Mouse (Mus musculus): ENCODE measurements around the gene Amigo1. TPM values are rescaled to one million over a fixed set of nuclear protein-coding genes. Genes with fewer than 3 reads are reported as not detected.

The Amigo1 gene
- polyA plus RNA-seq (2015; fragmentation: Nextera tagmentation; extraction: Ambion mirVana) = 2.5 and 3.5 TPM in 2 replicates

DNA sequence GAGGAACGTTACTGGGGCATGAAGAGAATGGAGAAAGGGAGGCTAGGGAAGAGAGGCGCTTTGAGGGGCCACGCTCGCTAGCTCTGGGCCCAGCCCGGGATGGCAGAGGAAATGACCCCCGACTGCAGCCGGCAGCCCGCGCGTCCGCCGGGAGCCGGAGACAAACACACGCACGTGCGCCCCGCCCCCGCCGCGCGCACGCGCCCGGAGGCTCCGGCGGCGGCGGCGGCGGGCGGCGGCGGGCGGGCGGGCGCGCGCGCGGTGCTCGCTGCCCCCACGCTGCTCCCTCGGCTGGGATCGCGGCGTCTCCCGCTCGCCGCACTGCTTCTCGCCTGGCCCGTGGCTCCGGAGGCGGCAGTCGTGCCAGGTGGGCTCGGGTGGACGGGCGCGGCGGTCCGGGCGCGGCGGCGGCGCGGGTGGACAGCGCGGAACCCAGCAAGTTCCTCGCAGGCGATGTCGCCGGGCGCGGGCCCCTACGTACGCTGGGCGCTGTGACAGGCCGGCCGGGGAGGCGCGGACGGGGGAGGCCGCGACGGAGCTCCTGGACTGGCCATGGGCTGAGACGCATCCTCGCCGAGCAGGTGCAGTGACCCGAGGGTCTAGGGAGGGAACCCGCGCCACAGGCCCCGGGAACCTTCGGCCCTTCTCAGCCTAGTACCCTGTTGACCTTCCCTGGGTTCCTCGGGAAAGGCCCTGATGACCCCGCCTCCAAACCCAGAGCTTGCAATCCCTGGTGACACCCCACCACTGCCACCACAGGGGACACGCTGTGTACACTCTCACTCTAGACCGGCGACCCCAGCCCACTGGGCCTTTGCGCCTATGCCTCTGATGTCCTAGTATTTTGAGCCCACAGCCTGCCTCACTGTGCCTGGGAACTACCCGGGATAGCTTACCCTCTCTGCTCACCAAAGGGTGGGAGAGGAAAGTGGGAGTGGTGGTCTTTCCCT is at the start of gene Amigo1:
Gene Amigo1 (plus strand): TSS at position 238 of the 950 bp plus-strand sequence.
- Histone ChIP-seq H3K4me2 (ENCODE audit: low read depth, low read length) (peak within 1 kb of the TSS; percentile 83), H3K9ac (ENCODE audit: low read length) (peak within 1 kb of the TSS; percentile 73), H3K9me3 (replicated peaks; ENCODE audit: control insufficient read depth, low read length) (no peaks in the 10 kb centered on the region), H3K27me3 (ENCODE audit: control insufficient read depth, insufficient read depth, low read length) (no peaks in the 10 kb centered on the region; the same call in 1 of the 2 replicates), H3K4me1 (ENCODE audit: control insufficient read depth, insufficient read depth, low read length) (0 out of 2 replicates have a peak, but pooled peaks cover 6% of the 10 kb centered on the region), H3K36me3 (ENCODE audit: control insufficient read depth, insufficient read depth) (no peaks in the 10 kb centered on the region), H3K4me3 (ENCODE audit: low read length) (peak within 1 kb of the TSS; percentile 62), H3K27ac (ENCODE audit: low read length) (no peak within 1 kb of the TSS)
- peak; percentile 74 for ATAC-seq (replicated peaks; ENCODE audit: extremely low read depth, insufficient read depth, low FRiP score)
- WGBS = 2% methylated on average over 87 of the region's 100 CpGs

- peaks cover 3% of the 10 kb centered on the region; the same call in 1 of the 2 replicates for H3K36me3 ChIP-seq (ENCODE audit: control insufficient read depth, insufficient read depth)
- no peak overlapping the region for H3K27ac ChIP-seq (ENCODE audit: low read length)
Observed at GRCm38 (mm10) chr3:108139113-108139512, 47.0 kb upstream of the Amigo1 start.

GRCm38 (mm10) chr3:108140786-108141185 is 45.3 kb upstream of the Amigo1 start:
- Histone ChIP-seq H3K4me2 (ENCODE audit: low read depth, low read length) (no peak overlapping the region), H3K9ac (ENCODE audit: low read length) (no peak overlapping the region), H3K4me3 (ENCODE audit: low read length) (no peak overlapping the region), H3K27ac (ENCODE audit: low read length) (no peak overlapping the region), H3K27me3 (ENCODE audit: control insufficient read depth, insufficient read depth, low read length) (no peaks in the 10 kb centered on the region), H3K36me3 (ENCODE audit: control insufficient read depth, insufficient read depth) (peaks cover 3% of the 10 kb centered on the region; the same call in 1 of the 2 replicates), H3K9me3 (replicated peaks; ENCODE audit: control insufficient read depth, low read length) (no peaks in the 10 kb centered on the region), H3K4me1 (ENCODE audit: control insufficient read depth, insufficient read depth, low read length) (peaks cover 18% of the 10 kb centered on the region)
- no peak for ATAC-seq (replicated peaks; ENCODE audit: extremely low read depth, insufficient read depth, low FRiP score)
- WGBS = 75% methylated on average over 4 of the region's 4 CpGs

More at GRCm38 (mm10) chr3:108139113-108139512, 47.0 kb upstream of the Amigo1 start:
- Histone ChIP-seq H3K4me2 (ENCODE audit: low read depth, low read length) (no peak overlapping the region), H3K4me1 (ENCODE audit: control insufficient read depth, insufficient read depth, low read length) (peaks cover 13% of the 10 kb centered on the region), H3K9me3 (replicated peaks; ENCODE audit: control insufficient read depth, low read length) (no peaks in the 10 kb centered on the region), H3K27me3 (ENCODE audit: control insufficient read depth, insufficient read depth, low read length) (no peaks in the 10 kb centered on the region), H3K4me3 (ENCODE audit: low read length) (no peak overlapping the region), H3K9ac (ENCODE audit: low read length) (no peak overlapping the region)
- ATAC-seq (replicated peaks; ENCODE audit: extremely low read depth, insufficient read depth, low FRiP score) = no peak
- 80% methylated on average over 1 of the region's 1 CpGs for WGBS

DNA sequence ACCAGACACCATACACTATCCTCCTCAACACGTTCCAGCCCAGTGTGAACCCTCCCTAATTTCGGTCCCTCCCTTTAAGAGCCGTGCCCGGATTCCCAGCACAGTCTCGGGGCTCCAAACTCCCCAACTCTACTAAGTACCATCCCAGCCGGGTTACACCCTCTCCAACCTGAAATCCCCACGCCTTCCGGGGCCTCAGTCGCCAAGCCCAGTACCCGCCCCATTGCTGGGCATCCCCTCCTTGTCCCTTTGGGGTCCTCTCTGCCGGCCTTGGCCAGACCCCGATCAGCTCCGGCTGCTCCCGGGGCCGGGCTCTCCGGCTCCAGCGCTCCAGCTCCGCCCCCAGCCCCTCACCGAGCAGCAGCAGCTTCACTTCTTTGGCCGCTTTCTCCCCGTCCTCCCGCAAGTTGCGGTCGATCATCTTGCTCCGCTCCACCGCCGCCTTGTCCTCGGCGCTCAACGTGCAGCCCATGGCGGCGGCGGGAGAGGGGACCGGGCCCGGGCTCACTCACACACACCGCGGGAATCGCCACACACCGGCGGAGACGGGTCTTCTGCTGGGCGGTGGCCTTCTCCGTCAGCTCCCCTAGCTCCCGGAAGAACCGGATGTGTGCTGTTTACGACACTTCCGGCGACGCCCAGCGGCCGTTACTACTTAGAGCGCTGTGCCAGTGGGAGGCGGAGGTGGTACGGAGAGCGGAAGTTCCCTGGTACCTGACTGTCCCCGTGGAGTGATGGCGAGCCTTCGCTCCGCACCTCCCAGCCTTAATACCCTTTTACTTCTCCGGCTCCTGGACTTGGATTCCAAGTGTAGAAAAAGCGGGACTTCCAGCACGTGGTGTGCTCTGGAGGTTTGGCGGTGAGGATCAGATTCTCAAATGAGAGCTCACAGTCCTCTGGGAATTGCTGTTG is 40.3 kb upstream of the Amigo1 start, which contains the start of gene Gnai3:
Gene Gnai3 (minus strand): TSS at position 613 of the 912 bp plus-strand sequence.
- H3K9ac ChIP-seq (ENCODE audit: low read length) = peak within 1 kb of the TSS; percentile 82
- peak within 1 kb of the TSS; percentile 78 for H3K4me3 ChIP-seq (ENCODE audit: low read length)
- peak; percentile 92 for ATAC-seq (replicated peaks; ENCODE audit: extremely low read depth, insufficient read depth, low FRiP score)
- no peaks in the 10 kb centered on the region for H3K9me3 ChIP-seq (replicated peaks; ENCODE audit: control insufficient read depth, low read length)
- H3K4me1 ChIP-seq (ENCODE audit: control insufficient read depth, insufficient read depth, low read length) = peaks cover 25% of the 10 kb centered on the region
- under 1% methylated on average over 63 of the region's 63 CpGs for WGBS
- H3K27me3 ChIP-seq (ENCODE audit: control insufficient read depth, insufficient read depth, low read length) = no peaks in the 10 kb centered on the region
- peak within 1 kb of the TSS; percentile 95 for H3K27ac ChIP-seq (ENCODE audit: low read length)
- H3K36me3 ChIP-seq (ENCODE audit: control insufficient read depth, insufficient read depth) = no peaks in the 10 kb centered on the region
- H3K4me2 ChIP-seq (ENCODE audit: low read depth, low read length) = peak within 1 kb of the TSS; percentile 79

GRCm38 (mm10) chr3:108146671-108147070 is 39.5 kb upstream of the Amigo1 start:
- Histone ChIP-seq H3K27me3 (ENCODE audit: control insufficient read depth, insufficient read depth, low read length) (no peaks in the 10 kb centered on the region), H3K9ac (ENCODE audit: low read length) (peak overlapping the region; percentile 82), H3K4me3 (ENCODE audit: low read length) (peak overlapping the region; percentile 78), H3K9me3 (replicated peaks; ENCODE audit: control insufficient read depth, low read length) (no peaks in the 10 kb centered on the region), H3K27ac (ENCODE audit: low read length) (peak overlapping the region; percentile 95; the same call in 1 of the 2 replicates), H3K4me1 (ENCODE audit: control insufficient read depth, insufficient read depth, low read length) (peaks cover 25% of the 10 kb centered on the region), H3K36me3 (ENCODE audit: control insufficient read depth, insufficient read depth) (no peaks in the 10 kb centered on the region), H3K4me2 (ENCODE audit: low read depth, low read length) (peak overlapping the region; percentile 79)
- ATAC-seq (replicated peaks; ENCODE audit: extremely low read depth, insufficient read depth, low FRiP score) = no peak
- 50% methylated on average over 5 of the region's 5 CpGs for WGBS

DNA sequence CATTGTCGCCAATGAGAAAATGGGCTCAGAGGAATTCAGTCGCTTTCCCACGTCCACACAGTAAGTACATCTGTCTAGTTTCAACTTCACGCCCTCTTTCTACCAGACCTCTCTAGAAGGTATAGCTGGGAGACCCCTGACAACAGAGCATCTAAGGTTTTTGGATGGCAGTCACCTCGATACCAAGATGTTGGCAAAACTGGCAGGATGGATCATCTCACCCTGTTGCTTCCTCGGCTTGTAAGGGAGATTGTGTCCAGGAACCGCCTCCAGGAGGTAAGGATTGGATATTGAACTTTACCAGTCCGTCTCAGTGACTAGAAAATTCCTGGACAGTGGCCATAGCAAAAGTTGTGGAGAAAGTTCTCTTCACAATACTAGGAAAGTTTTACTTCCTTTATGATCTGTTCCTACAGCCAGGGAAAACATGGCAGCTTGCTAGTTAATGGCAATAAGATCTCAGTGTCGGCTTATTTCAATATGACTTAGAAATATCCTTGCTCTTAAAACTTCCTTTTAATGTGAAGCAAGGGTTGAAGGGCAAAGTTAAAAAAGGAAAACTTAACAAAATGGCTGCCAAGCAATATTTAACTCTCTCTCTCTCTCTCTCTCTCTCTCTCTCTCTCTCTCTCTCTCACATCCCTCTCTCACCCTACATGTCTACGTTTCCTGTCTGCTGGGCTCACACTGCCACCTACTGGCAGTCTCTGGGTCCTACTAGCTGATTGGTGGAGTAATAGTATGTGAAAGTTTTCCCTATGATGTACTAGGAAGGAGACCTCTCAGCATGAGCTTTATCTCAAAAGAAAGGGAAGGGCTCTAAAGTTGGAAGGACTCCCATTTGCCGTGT is 38.5 kb upstream of the Amigo1 start:
- H3K27ac ChIP-seq (ENCODE audit: low read length) = peak overlapping the region; percentile 43; the same call in 1 of the 2 replicates

GRCm38 (mm10) chr3:108152290-108152689 is 33.8 kb upstream of the Amigo1 start:
- Histone ChIP-seq H3K4me1 (ENCODE audit: control insufficient read depth, insufficient read depth, low read length) (peaks cover 8% of the 10 kb centered on the region), H3K4me2 (ENCODE audit: low read depth, low read length) (no peak overlapping the region), H3K36me3 (ENCODE audit: control insufficient read depth, insufficient read depth) (no peaks in the 10 kb centered on the region), H3K9me3 (replicated peaks; ENCODE audit: control insufficient read depth, low read length) (no peaks in the 10 kb centered on the region), H3K27ac (ENCODE audit: low read length) (no peak overlapping the region), H3K9ac (ENCODE audit: low read length) (no peak overlapping the region), H3K27me3 (ENCODE audit: control insufficient read depth, insufficient read depth, low read length) (no peaks in the 10 kb centered on the region), H3K4me3 (ENCODE audit: low read length) (no peak overlapping the region)
- ATAC-seq (replicated peaks; ENCODE audit: extremely low read depth, insufficient read depth, low FRiP score) = no peak
- 86% methylated on average over 3 of the region's 3 CpGs for WGBS

More for the DNA sequence above, 38.5 kb upstream of the Amigo1 start:
- Histone ChIP-seq H3K27me3 (ENCODE audit: control insufficient read depth, insufficient read depth, low read length) (no peaks in the 10 kb centered on the region), H3K4me1 (ENCODE audit: control insufficient read depth, insufficient read depth, low read length) (peaks cover 25% of the 10 kb centered on the region), H3K9me3 (replicated peaks; ENCODE audit: control insufficient read depth, low read length) (no peaks in the 10 kb centered on the region), H3K4me3 (ENCODE audit: low read length) (no peak overlapping the region), H3K4me2 (ENCODE audit: low read depth, low read length) (peak overlapping the region; percentile 21; the same call in 1 of the 2 replicates), H3K36me3 (ENCODE audit: control insufficient read depth, insufficient read depth) (no peaks in the 10 kb centered on the region), H3K9ac (ENCODE audit: low read length) (no peak overlapping the region)
- peak; percentile 55 for ATAC-seq (replicated peaks; ENCODE audit: extremely low read depth, insufficient read depth, low FRiP score)
- WGBS = 62% methylated on average over 11 of the region's 11 CpGs

- H3K9me3 ChIP-seq (replicated peaks; ENCODE audit: control insufficient read depth, low read length) = no peaks in the 10 kb centered on the region
- H3K4me2 ChIP-seq (ENCODE audit: low read depth, low read length) = no peak within 1 kb of the TSS
- no peaks in the 10 kb centered on the region for H3K36me3 ChIP-seq (ENCODE audit: control insufficient read depth, insufficient read depth)
- no peak within 1 kb of the TSS for H3K9ac ChIP-seq (ENCODE audit: low read length)
- ATAC-seq (replicated peaks; ENCODE audit: extremely low read depth, insufficient read depth, low FRiP score) = no peak
- H3K27me3 ChIP-seq (ENCODE audit: control insufficient read depth, insufficient read depth, low read length) = no peaks in the 10 kb centered on the region
- H3K27ac ChIP-seq (ENCODE audit: low read length) = no peak within 1 kb of the TSS
- 44% methylated on average over 4 of the region's 4 CpGs for WGBS
- H3K4me1 ChIP-seq (ENCODE audit: control insufficient read depth, insufficient read depth, low read length) = peaks cover 19% of the 10 kb centered on the region
- H3K4me3 ChIP-seq (ENCODE audit: low read length) = no peak within 1 kb of the TSS
Observed at GRCm38 (mm10) chr3:108154656-108155055, 31.5 kb upstream of the Amigo1 start, which contains the start of gene Gpr61. Gene Gpr61 (minus strand): TSS chr3:108154882.
